Mouse (Mus musculus) gastrocnemius, postnatal 4 days (tissue): ENCODE data around the gene Higd2a. TPM values are rescaled to one million over a fixed set of nuclear protein-coding genes. Genes with fewer than 3 reads are reported as not detected.

Source experiments
- DNase-seq, 2 experiments: peaks; one replicate each; pipeline ENCODE4 v3.0.0; 2021 to 2022; ENCODE audit warnings: low spot score in 2 of 2, mixed read lengths in 2 of 2
- long read RNA-seq, 2 experiments: library from polyadenylated mRNA; stranded (forward); transcript quantifications; one replicate each; pipeline ENCODE4 v2.0.0; 2021
- total RNA-seq, 2 experiments: library from RNA; stranded (reverse); gene quantifications; 2 replicates each; pipeline ENCODE4 v1.2.3; 2021

Gene Higd2a
- total RNA-seq: 100 to 1,000 TPM in 1 of 2 experiments, 10 to 100 TPM in 1; 96.9 to 105 TPM
- long read RNA-seq, experiment 1, transcript Higd2a-201 (2 exons, 648 nt): major isoform, 49 of 49 reads
- long read RNA-seq, experiment 1, partial matches to known transcripts: 0 of 49 reads
- long read RNA-seq, experiment 1, other reads (novel, unspliced or antisense): 0 of 49 reads
- long read RNA-seq, experiment 2, transcript Higd2a-201 (2 exons, 648 nt): major isoform, 33 of 36 reads
- long read RNA-seq, experiment 2, partial matches to known transcripts: 0 of 36 reads
- long read RNA-seq, experiment 2, other reads (novel, unspliced or antisense): 3 of 36 reads

DNA sequence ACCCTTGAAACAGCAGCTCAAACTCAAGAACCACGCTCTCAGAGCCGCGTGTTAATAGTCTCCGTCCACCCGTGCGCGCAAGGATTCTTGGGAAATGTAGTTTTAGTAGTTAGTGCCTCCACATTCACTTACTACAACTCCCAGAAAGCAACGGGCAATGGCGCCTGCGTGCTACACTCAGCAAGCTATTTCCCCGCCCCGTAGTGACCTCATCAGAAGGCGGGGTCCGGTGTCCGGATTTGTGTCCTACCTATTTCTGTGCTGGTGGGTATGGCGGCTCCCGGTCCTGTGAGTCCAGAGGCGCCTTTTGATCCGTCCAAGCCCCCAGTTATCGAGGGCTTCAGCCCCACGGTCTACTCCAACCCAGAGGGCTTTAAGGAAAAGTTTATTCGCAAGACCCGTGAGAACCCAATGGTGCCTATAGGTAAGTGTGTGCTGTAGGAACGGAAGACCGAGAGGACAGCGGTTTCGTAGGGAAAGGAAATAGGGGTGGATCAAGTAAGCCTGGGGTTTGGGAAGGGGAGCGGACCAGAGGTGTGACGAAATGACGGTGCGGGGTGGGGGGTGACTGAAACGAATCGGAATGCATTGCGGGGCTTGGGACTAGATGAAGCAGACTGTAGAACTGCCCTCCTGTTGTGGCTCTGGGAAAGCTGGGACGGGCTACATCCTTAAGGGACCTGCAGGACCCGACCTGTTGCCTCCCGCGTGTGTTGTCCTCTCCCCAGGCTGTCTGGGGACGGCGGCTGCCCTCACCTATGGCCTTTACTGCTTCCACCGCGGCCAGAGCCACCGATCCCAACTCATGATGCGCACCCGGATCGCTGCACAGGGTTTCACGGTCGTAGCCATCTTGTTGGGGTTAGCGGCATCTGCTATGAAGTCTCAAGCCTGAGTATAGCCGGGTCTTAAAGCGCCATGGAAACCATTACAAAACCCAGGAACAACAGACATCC lies at the start of gene Higd2a, which contains the start of gene Nop16:
Gene Higd2a (plus strand): TSS at position 212 of the 956 bp plus-strand sequence.
Gene Nop16 (minus strand): TSS at position 95 of the 956 bp plus-strand sequence.
- DNase-seq: peak; percentile 84 to 95

- no peak for DNase-seq
These were observed 42.0 kb upstream of the Higd2a start for GRCm38 (mm10) chr13:54548036-54548435.

DNA sequence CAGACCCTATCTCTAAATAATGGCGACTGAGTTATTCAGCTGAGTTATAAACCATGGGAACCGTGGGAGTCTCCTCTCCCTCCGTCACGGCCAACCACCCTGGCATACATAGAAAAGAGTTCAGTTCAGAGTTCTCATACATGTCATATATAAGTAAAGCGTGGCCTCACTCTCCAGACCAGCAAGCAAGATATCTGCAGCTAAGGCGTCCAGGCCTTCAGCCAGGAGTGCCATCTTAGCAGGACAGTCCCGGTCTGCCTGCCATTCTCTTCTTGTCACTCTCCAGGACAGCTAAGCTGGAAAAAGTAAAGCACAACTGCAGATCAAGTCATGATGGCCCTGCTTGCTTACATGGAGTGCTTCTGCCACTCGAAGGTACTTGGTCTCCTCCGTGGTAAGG lies 33.8 kb upstream of the Higd2a start:
- DNase-seq: no peak

DNA sequence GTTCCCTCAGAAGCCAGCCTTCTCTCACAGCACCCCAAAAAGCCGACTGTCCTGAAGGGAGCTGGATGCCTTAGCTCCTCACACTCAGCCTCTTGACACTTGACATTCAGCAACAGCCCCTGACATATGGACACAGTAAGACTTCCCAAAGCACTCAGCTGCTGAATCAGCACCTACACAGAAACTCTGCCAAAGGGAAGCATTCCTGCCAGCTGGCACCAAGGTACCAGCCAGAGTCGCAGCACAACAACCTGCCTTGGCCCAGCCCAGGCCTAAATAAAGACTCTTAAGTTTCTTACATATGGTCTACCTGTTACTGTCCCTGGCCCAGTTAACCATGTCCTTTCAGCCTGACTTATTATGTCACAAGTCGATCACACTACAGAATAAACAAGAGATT lies 33.2 kb upstream of the Higd2a start:
- DNase-seq: no peak

GRCm38 (mm10) chr13:54557652-54558051 lies 32.4 kb upstream of the Higd2a start:
- DNase-seq: no peak

DNA sequence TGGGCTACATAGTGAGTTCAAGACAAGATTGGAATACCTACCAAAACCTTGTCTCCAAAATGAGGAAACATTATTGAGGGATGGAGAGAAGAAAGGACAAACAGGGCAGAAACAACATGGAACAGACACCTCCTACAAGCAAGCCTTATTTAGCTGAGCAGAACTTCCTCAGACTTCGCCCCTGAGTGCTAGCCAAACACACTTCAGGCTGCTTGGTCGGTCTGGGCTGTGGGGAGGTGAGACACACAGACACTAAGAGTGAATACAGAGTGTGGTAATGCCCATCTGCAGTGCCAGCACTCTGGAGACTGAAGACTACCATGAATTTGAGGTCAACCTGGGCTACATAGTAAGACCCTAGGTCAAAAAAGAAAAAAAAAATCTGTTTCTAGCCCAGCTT lies 30.4 kb upstream of the Higd2a start:
- no peak for DNase-seq

DNA sequence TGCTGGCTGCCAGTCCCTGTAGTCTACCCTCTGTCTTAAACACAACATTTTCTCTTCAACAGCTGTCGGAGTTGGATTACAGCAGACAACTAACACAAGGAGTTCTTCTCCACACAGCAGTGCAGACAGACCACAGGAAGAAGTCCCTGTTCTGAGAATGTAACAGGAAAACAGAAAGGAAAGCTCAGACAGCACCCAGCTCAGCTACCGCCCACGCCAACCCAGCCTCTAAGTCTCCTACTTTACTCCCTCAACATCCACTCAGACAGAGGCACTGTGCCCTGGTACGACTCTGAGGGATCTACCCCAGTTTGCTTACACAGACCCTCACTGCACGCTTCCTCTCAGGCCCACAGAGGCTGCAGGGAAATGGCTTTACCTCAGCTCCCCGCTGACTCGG lies 29.4 kb upstream of the Higd2a start:
- no peak for DNase-seq

DNA sequence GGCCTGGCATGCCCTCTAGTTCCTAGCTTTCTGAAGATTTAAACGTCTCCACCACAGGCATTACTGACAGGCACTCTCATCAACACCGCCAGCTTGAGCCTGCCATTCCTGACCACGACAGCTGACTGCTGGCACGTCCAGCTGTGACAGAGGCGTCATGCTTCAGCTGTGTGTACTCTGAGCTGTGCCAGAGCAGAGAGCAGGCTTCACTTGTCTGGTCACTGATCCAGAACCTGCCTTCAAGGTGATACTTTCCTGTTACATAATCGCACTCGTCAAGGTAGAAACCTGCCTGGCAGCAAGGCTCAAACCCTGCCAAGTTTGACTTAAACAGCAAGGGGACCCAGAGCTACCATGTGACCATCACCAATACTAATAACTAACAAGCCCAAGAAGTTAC lies 27.4 kb upstream of the Higd2a start:
- no peak for DNase-seq

DNA sequence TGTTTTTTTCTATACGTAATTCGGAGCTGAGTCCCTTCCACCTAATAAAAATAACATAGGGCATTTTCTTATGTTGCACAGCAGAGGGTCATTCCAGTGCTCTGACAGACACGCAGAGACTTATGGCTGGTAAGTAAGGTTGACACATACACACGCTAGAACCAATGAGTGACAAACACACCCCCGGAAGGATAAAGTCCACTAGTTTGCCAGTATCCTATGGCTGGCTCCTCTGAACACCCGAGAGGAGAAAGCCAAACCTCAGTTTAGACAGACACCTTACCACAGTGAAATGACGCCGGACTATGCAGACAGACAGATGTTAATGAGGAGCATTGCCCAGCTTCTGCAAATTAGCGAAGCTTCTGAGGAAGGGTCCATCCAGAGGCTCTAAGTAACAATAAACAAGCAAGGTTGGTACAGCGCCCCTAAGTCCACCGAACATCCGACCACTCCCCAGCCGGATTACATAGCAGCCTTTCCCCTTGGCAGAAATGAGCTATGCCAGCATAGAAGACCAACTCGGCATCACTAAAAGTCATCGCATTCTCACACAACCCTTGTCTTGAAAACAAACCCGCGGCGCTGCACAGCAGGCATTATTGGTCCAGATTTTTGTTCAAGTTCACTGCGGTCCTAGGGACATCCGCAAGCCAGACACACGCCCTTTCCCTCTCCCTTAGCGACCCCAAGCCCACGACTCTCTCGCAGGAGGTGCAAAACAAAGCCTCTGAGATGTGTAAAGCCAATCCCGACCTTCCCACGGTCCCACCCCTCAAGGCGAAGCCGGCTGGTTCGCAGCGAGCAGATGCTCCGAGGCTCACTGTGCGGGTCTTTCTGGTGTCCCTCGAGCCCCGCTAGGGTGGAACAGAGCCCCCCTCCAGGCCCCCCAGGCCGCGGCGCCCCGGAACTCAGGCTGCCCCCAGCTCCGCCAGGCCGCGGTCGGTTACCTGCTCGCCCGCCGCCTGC lies 25.5 kb upstream of the Higd2a start:
- no peak for DNase-seq

DNA sequence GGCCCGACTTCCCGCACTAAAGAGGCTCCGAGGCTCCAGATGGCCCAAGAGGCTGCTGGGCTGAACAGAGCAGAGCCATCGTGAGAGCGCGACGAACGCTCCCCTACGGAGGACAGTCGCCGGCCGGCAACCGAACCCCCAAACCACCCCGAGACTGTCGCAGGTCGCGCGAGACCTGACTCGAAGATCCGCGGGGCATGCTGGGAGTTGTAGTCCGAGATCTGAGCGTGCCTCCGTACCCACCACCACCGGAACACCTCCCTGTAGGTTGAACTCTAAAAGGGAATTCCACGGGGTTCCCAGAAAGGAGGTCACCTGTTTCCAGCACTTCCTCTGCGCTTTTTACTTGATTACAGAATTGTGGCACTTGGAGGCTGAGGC lies 24.8 kb upstream of the Higd2a start, which contains the start of gene 4833439L19Rik:
Gene 4833439L19Rik (minus strand): TSS at position 235 of the 381 bp plus-strand sequence.
- DNase-seq: peak; percentile 85 to 94

DNA sequence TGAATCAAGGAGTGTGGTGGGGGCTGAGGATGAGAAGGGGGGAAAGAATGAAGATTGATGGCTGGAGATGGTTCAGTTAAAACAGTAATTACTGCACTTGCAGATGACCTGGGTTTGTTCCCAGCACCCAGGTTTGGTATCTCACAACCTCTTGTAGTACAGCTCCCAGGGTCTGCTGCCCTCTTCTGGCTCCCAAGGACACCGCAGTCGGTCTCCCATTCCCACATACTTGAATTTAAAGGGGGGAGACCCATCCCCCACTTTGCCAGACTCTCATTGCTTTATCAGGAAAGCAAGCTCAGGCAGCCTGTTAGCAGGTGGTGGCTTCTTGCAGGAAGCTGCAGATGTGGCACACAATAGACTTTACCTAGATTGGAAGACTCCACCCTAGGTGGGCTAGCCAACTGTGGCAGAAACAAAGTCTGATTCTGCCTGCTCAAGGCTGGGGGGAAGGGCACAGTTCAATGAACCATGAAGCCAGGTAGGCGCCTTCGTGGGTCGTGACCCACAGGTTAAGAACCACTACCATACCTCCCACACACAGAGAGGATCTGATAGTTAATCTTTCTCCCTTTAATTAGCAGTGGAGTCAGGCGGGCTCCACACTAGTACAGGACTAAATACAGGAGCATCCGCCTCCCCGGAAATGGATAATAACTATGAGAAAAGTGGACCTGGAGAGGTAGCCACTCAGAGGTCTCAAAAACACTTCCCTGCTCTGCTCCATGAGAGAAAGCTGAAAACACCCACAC lies 24.2 kb upstream of the Higd2a start:
- DNase-seq: no peak

DNA sequence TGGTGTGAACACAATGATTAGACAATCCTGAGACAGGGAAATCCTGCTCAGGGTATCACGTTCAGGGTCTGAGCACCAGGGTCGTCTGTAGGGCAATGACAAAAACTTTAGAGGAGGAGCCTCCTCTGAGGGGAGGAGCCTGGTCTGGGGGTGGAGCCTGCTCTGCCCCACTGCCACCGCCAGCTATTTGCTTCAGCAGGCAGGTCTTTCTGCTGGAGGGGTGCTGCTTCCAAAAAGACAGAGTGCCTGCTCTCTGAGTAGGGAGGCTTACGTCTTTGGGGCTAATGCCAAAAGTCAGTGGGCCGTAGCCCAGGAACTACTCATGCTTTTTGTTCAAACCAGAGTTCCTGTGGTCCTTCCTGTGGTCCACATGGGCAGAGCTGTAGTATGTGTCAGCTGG lies 21.6 kb upstream of the Higd2a start:
- no peak for DNase-seq

GRCm38 (mm10) chr13:54569282-54569681 lies 20.7 kb upstream of the Higd2a start:
- DNase-seq: no peak

- no peak for DNase-seq
These were observed 19.3 kb upstream of the Higd2a start for GRCm38 (mm10) chr13:54570736-54571135.

DNA sequence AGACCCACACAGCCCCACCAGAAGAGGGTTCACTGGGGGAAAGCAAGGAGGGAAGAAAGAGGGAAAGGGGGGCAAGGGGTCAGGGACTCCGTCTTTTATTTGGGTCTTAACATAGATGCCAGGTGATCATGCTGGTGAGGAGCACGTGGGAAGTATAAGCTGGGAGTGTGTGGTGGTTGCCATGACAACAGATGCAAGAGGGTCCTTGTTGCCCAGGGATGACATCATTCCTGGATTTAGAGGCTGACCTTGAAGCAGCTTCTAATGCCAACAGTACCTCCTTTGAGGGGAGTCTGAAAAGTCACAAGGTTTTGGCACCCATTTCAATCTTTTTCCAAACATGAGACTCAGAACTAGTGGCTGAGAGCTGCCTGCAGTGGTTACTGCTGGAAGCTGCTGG lies 18.4 kb upstream of the Higd2a start:
- DNase-seq: no peak

- no peak for DNase-seq
These were observed 17.4 kb upstream of the Higd2a start for GRCm38 (mm10) chr13:54572621-54573020.

DNA sequence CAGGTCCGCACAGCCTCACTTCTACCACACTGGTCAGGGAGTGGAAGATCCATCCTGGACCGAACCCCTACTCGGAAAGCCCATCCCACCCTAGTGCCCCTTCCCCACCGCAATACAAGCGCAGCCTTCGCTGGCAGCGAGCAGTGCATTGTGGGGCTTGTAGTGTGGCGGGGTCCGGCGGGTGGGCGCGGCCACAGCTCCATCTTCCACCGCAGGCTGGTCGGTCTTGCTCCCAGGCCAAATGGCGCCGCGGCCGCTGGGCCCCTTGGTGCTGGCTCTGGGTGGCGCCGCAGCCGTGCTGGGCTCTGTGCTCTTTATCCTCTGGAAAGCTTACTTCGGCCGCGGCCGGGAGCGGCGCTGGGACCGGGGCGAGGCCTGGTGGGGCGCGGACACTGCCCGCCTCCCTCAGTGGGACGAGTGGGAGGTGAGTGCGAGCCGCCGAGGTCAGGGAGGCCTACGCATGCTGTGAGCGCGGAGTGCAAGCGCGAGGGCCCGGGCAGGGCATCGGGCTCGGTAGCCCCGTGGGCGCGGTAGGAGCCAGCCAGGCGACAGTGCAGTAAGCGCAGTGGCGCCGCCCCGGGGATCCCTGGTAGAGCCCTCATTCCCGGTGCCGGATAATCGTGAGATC lies 15.0 kb upstream of the Higd2a start, which contains the start of gene Arl10:
Gene Arl10 (plus strand): TSS at position 162 of the 628 bp plus-strand sequence.
- DNase-seq: peak; percentile 61 to 76

DNA sequence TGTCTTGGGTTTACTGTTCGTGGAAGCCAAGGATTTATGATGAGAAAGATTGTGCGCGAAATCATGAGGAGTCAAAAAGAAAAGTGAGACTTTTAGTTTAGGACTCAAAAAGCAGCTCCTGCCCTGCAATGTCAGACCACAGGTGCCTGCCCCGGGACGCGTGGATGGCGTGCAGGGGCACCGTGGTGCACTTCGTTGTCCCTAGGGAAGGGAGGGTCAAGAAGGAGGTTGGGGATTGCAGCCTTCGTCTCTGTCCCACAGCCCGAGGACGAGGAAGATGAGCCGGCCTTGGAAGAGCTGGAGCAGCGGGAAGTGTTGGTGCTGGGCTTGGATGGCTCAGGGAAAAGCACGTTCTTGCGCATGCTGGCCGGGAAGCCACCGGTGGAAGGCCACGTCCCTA lies 14.5 kb upstream of the Higd2a start:
- no peak for DNase-seq

- no peak for DNase-seq
These were observed 12.1 kb upstream of the Higd2a start for GRCm38 (mm10) chr13:54577652-54578507.
